Mouse (Mus musculus): ENCODE results near the gene Aass.
A peak's percentile ranks its signal among the peaks of the same experiment; 100 is the strongest.
"Not testable (repeated sequence)": the region's sequence is repeated elsewhere in the genome, so short reads cannot be mapped to it uniquely, and the experiment has no call there.

DNA sequence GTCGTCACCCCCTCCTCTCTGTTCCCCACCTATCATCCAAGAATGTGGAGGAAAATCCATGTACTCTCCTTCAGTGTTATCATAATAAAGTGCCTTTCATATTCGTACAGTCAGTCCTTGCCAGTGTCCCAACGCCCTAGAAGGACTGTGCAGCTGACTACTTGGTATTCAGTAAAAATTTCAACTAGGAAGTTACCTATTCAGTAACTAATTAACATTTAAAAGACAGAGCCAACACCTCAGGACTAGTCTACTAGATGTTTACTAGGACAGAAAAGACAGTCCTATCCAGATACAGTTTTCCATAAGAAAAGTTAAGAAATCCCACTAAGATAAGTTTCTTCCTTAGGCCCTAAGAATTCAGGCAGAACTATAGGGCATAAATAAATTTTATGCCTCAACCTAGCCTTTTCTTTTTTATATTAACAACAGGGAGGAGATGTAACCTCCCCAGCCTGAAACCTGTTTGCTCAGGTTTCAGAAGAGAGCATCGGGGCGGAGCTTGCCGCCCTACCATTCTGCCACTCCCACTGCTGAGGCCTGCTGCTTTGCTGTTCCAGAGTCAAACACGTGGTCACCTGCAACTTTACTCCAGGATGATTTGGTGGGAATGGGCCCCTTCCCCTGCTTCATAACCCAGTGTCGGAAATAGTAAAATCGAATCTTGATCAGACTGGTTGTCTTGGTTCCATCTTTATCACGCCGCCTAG lies 42.3 kb downstream of the Aass start:
- not testable (repeated sequence) for TF ChIP-seq HCFC1 (IDR thresholded peaks at IDR 0.05; ENCODE audit: borderline replicate concordance, insufficient read depth, low read length); ZC3H11A (IDR thresholded peaks at IDR 0.05; ENCODE audit: borderline replicate concordance, low read depth, low read length); MAFK (IDR thresholded peaks at IDR 0.05; ENCODE audit: insufficient read depth, low read depth, low read length)
- TF ChIP-seq CHD2 (IDR thresholded peaks at IDR 0.05; ENCODE audit: low read depth, low read length) = 0 out of 2 replicates have a peak, but pooled peaks have one; percentile 7
